Mouse (Mus musculus) splenic B cell, adult 2 months (primary cell): ENCODE results near the gene Pnkp.

Experiments used
- DNase-seq: peaks from one replicate; pipeline ENCODE4 v3.0.0-alpha.2; 2011; ENCODE audit warnings: low read depth, low spot score
- H3K27me3 ChIP-seq: 2 replicates; pipeline ENCODE4 v1.6.1; 2012; ENCODE audit warnings: mild to moderate bottlenecking, low read length, moderate library complexity, mixed read lengths; ENCODE audit not compliant: control insufficient read depth, poor library complexity, insufficient read depth, severe bottlenecking
- H3K36me3 ChIP-seq: 2 replicates; pipeline ENCODE4 v1.6.1; 2012; ENCODE audit warnings: mild to moderate bottlenecking, low read length, moderate library complexity, mixed read lengths; ENCODE audit not compliant: control insufficient read depth, poor library complexity, insufficient read depth, severe bottlenecking

The Pnkp gene

GRCm38 (mm10) chr7:44840426-44840825, 16.5 kb upstream of the Pnkp start:
- peaks cover 14% of the 10 kb centered on the region for H3K36me3 ChIP-seq
- H3K27me3 ChIP-seq = no peaks in the 10 kb centered on the region
- peak; percentile 67 for DNase-seq

- no peak for DNase-seq
- Histone ChIP-seq H3K27me3 (no peaks in the 10 kb centered on the region), H3K36me3 (peaks cover 22% of the 10 kb centered on the region)
Measured at GRCm38 (mm10) chr7:44841825-44842463, 15.0 kb upstream of the Pnkp start.

- H3K27me3 ChIP-seq = no peaks in the 10 kb centered on the region
- H3K36me3 ChIP-seq = peaks cover 22% of the 10 kb centered on the region
- DNase-seq = no peak
Measured at GRCm38 (mm10) chr7:44845006-44845405, 11.9 kb upstream of the Pnkp start.

GRCm38 (mm10) chr7:44846804-44847203, 10.1 kb upstream of the Pnkp start:
- no peak for DNase-seq
- no peaks in the 10 kb centered on the region for H3K27me3 ChIP-seq
- peaks cover 22% of the 10 kb centered on the region for H3K36me3 ChIP-seq

GRCm38 (mm10) chr7:44847772-44848171, 9.2 kb upstream of the Pnkp start:
- no peaks in the 10 kb centered on the region for H3K27me3 ChIP-seq
- DNase-seq = no peak
- H3K36me3 ChIP-seq = peaks cover 18% of the 10 kb centered on the region

- Histone ChIP-seq H3K27me3 (no peaks in the 10 kb centered on the region), H3K36me3 (peaks cover 15% of the 10 kb centered on the region)
- DNase-seq = peak; percentile 100
Measured at GRCm38 (mm10) chr7:44848561-44849415, 8.2 kb upstream of the Pnkp start, which contains the start of the genes Akt1s1 and Tbc1d17. Gene Akt1s1, plus strand, starts transcription at chr7:44848991. Gene Tbc1d17, minus strand, starts transcription at chr7:44849079.

GRCm38 (mm10) chr7:44849416-44850111, 7.4 kb upstream of the Pnkp start:
- no peaks in the 10 kb centered on the region for H3K27me3 ChIP-seq
- peak; percentile 93 for DNase-seq
- H3K36me3 ChIP-seq = peaks cover 9% of the 10 kb centered on the region

- no peaks in the 10 kb centered on the region for H3K27me3 ChIP-seq
- peaks cover 9% of the 10 kb centered on the region for H3K36me3 ChIP-seq
- peak; percentile 66 for DNase-seq
Measured at GRCm38 (mm10) chr7:44850146-44850545, 6.8 kb upstream of the Pnkp start.

GRCm38 (mm10) chr7:44850789-44851624, 5.9 kb upstream of the Pnkp start:
- DNase-seq = no peak
- Histone ChIP-seq H3K36me3 (peaks cover 6% of the 10 kb centered on the region; the same call in 1 of the 2 replicates), H3K27me3 (no peaks in the 10 kb centered on the region)

GRCm38 (mm10) chr7:44851625-44852234, 5.2 kb upstream of the Pnkp start:
- DNase-seq = no peak
- Histone ChIP-seq H3K27me3 (no peaks in the 10 kb centered on the region), H3K36me3 (peaks cover under 1% of the 10 kb centered on the region; the same call in 1 of the 2 replicates)

- Histone ChIP-seq H3K27me3 (no peaks in the 10 kb centered on the region), H3K36me3 (no peaks in the 10 kb centered on the region)
- no peak for DNase-seq
Measured at GRCm38 (mm10) chr7:44852259-44853027, 4.5 kb upstream of the Pnkp start.

GRCm38 (mm10) chr7:44853065-44853464, 3.9 kb upstream of the Pnkp start:
- no peak for DNase-seq
- no peaks in the 10 kb centered on the region for H3K36me3 ChIP-seq

GRCm38 (mm10) chr7:44853596-44854355, 3.2 kb upstream of the Pnkp start:
- DNase-seq = no peak
- no peaks in the 10 kb centered on the region for H3K27me3 ChIP-seq
- H3K36me3 ChIP-seq = no peaks in the 10 kb centered on the region

More at GRCm38 (mm10) chr7:44853065-44853464, 3.9 kb upstream of the Pnkp start:
- H3K27me3 ChIP-seq = no peaks in the 10 kb centered on the region
